Mouse (Mus musculus) mature B cell (primary cell): Measurements from ENCODE around the gene Depdc5.
"Not testable (repeated sequence)": the region's sequence is repeated elsewhere in the genome, so short reads cannot be mapped to it uniquely, and the experiment has no call there.

Experiments
- in situ Hi-C: fragments of 300-500 bp; cut with MboI; formaldehyde crosslinking; loops from 2 replicates; pipeline ENCODE4 v1.14.3; 2019

The Depdc5 gene

DNA sequence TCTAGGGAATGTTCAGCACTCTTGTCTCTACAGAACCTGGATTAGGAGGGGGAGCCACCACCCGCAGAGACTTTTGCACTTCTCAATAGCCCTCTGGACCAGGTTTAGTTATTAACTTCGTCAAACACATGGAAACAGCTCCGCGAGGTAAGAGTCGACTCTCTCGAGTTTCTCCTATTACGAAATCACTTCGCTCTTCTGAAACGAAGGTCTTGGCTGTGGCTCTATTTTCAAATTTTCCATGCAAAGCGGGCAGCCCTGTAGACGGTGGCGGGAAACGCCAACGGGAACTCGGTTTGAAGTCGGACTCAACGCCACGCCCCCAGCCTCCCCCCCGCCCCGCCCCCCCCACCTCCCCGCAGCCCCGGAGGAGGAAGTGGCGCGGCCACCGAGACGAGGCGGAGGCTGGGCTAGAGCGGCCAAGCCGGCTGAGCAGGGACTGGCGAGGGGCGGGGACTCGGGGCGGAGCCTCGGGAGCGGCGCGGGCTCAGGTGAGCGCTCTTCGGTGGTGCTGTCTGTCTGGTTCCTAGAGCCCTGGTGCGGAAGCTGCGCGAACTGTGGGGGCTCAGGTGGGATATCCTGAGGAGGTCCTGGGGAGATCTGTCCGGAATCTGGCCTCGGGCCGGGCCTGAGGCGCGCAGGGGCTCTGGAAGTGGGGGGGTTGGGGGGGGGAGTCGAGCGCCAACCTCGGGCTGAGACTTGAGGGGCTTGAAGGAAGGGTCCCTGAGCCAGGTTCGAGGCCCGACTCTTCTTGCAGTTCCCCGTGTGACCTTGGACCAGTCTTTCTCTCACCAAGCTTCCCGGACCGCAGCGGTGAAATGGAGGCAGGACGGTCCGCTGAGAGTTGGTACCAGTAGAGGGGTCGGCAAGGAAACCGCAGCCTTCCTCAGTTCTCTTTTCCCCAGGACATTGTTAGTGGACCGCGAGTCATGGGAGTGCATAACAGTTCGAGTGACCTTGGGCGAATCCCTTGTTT lies at the start of gene Depdc5:
Depdc5 (plus strand) TSS at position 449 of the 976 bp plus-strand sequence.
- in situ Hi-C loops, result no loop called here

- in situ Hi-C loops, result no loop called here
Observed at GRCm38 (mm10) chr5:32815396-32815795, 48.1 kb upstream of the Depdc5 start.

DNA sequence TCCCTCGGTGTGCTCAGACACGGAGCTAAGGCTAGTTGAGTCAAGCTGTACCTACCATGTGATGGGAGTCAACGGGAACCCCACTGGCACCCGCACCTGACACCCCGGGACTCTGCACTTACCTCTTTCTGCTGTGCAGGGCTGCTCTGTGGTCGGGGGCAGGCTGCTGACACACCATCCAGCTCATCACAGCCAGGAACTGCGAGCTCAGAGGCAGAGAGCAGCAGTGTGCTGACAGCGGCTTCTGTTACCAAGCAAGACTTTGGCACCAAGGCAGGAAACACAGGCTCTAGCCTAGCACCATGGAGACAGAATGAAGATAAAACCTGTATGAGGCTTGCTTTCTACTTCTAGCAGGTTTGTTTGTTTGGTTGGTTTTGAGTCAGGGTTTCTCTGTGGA lies 43.0 kb upstream of the Depdc5 start:
- in situ Hi-C loops, result no loop called here

DNA sequence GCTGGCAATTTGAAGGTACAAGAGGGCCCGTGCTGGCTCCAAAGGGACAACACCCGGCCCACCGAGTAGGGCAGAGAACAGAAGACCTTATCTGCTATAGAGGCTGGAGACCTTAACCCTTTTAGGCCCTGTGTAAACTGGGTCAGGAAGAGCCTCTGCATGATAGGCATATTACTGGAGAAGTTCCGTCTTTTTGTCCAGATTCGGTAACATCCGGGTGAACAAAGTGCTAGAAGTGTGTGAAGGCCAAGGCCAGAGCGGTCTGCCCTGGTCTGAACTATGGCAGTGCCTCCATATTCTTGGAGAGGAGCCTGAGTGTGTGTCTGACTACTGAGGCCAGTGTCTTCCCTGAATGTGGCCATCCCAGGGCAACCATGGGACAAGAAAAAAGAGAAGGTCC lies 36.5 kb upstream of the Depdc5 start, which contains the start of gene Gm20671:
Gm20671 (minus strand) TSS at position 101 of the 400 bp plus-strand sequence.
- in situ Hi-C loops, result no loop called here

DNA sequence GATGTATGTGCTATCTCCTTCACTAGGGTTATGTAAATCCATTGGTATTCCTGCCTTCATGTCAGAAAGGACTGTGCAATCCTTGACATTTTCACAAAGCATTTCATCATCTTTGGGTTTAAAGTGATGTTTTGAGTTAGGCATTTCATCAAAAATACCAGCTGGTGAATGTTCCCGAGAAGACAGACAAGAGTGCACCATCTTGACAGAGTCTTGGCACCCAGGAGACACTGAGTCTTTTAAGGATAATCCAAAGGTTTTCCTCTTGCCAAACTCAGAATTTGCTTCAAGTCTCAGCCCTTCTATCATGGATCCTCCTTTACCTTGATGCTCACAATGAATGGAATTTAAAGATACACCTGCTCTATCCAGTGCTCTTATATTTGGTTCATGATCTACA lies 34.7 kb upstream of the Depdc5 start:
- in situ Hi-C loops, result not testable (repeated sequence)

GRCm38 (mm10) chr5:32830054-32830453 lies 33.4 kb upstream of the Depdc5 start:
- in situ Hi-C loops, result no loop called here

DNA sequence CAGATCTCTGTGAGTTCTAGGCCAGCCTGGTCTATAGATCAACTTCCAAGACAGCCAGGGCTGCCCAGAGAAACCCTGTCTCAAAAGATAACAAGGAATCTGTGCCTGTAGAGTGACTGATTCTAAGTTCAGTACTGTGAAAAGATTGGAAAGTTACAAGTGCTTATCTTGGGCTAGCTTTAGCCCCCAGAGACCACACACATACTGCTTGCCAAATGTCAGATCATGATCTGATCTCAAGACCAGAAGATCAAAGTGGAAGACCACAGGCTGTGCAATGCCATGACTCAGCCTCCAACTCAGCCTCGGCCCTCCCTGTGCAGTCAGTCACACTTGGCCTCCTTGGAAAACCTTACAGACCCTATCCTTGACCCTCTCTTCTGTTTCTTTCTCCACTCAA lies 29.0 kb upstream of the Depdc5 start:
- in situ Hi-C loops, result no loop called here

DNA sequence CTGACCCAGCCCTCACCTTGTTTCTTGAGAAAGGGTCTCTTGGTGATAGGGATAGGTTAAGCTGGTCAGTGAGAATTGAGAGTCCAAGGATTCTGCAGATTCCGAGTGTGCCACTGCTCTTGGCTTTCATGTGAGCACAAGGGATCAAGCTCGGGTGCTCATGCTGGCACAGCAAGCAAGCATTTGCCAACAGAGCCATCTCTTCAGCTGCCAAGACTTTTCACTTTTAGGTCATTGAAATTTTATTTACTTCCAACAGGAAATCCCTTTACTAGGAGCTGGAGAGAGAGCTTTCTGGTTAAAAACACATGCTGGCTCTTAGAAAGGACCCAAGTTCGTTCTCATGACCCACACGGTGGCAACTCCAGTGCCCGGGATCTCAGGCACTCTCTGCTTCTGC lies 26.5 kb upstream of the Depdc5 start:
- in situ Hi-C loops, result no loop called here

- in situ Hi-C loops, result no loop called here
Observed at GRCm38 (mm10) chr5:32840029-32840428, 23.5 kb upstream of the Depdc5 start.

- in situ Hi-C loops, result no loop called here
Observed at GRCm38 (mm10) chr5:32849178-32849577, 14.3 kb upstream of the Depdc5 start.

GRCm38 (mm10) chr5:32849580-32849979 lies 13.9 kb upstream of the Depdc5 start:
- in situ Hi-C loops, result not testable (repeated sequence)

DNA sequence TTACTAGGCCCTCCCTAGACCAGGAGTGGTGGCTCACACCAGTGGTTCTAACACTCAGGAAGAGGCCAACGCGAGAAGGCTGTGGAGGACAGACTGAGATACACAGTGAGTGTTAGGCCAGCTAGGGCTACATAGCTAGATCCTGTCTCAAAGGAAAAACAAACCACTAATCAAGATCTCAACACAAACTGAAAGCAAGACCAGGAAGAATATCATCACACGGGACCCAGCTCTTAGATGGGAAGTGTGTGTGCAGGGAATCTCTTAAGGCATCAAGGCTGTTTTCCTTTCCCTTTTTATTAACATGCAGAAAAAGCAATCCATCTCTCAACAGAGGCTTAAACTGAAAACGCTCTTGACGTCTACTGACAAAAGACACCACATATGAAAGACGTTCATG lies 11.5 kb upstream of the Depdc5 start:
- in situ Hi-C loops, result no loop called here

GRCm38 (mm10) chr5:32853731-32854507 lies 9.6 kb upstream of the Depdc5 start, which contains the start of gene Prr14l:
Prr14l (minus strand) TSS chr5:32854256.
- in situ Hi-C loops, result no loop called here

- in situ Hi-C loops, result no loop called here
Observed at GRCm38 (mm10) chr5:32854818-32855217, 8.7 kb upstream of the Depdc5 start.

- in situ Hi-C loops, result not testable (repeated sequence)
Observed at GRCm38 (mm10) chr5:32855274-32855673, 8.2 kb upstream of the Depdc5 start.

GRCm38 (mm10) chr5:32857781-32858220 lies 5.7 kb upstream of the Depdc5 start:
- in situ Hi-C loops, result no loop called here

DNA sequence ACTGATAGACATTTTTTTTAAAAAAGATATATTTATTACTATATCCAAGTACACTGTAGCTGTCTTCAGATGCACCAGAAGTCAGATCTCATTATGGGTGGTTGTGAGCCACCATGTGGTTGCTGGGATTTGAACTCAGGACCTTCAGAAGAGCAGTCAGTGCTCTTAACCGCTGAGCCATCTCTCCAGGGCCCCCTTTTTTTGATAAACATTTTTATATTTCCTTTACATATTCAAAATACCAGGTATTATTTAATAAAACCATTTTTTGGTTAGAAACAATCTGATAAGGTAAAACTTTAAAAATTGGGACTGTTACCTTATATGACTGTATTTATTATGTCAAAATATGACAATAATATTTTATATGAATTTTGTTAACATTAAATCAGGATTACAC lies 2.4 kb upstream of the Depdc5 start:
- in situ Hi-C loops, result no loop called here

GRCm38 (mm10) chr5:32862469-32863132 lies 900 bp upstream of the Depdc5 start:
- in situ Hi-C loops, result no loop called here

- in situ Hi-C loops, result no loop called here
Observed at GRCm38 (mm10) chr5:32869389-32870024, 6.0 kb downstream of the Depdc5 start.

GRCm38 (mm10) chr5:32872346-32872745 lies 8.8 kb downstream of the Depdc5 start:
- in situ Hi-C loops, result no loop called here

- in situ Hi-C loops, result no loop called here
Observed at GRCm38 (mm10) chr5:32886739-32887138, 23.2 kb downstream of the Depdc5 start.
